Mouse (Mus musculus): Measurements from ENCODE around the gene Dennd4b. TPM values are rescaled to one million over a fixed set of nuclear protein-coding genes. Genes with fewer than 3 reads are reported as not detected.

Dennd4b gene
- 10 to 100 TPM; 31.9 to 33.4 TPM for total RNA-seq (2021)

DNA sequence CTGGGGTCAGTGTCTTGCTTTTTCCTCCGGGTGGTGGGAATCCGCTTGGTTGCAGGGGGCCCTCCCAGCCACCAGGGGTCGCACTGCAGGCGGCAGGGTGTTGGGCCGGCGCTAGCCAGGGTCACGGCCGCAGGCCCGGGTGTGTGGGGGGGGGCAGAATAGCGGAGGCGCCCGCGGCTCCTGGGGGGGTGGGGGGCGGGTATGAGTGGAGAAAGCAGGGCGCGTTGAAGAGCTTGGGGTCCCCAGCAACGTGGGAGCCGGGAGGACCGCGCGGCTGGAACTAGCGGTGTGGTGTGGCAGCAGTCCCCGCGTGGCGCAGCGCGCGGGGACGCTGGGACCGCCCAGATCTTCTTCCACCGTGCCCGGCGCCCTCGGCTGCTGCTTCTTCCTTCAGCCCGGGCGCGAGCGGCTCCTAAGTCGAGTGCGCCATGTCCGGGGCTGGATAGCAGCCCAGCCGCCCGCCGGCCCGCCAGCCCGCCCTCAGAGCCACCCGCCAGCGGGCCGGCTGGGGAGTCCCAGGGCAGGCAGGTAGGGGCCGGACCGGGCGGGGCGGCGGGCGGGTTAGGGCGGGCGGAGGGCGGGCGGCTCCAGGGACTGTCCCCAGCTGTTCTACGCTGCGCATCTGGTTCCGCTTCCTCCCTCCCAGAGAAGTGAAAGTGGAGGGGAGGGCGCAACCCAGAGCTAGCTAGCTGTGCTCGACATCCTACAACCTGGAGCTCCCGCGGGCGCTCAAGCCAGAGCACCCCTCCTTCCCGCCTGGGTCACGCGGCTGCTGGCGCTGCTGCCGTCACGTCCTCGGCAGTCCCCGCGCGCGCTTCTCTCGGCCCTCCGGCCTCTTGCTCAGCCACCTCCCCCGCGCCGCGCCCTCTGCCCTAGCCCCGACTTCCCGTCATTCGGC, at the start of gene Dennd4b:
Dennd4b (plus strand) TSS at position 152 of the 898 bp plus-strand sequence.
- intact Hi-C loops (cut with DNase I): loop anchor here (2.0 kb wide), 1 partner anchor 108 kb away; no protein-coding TSS in a partner anchor
- DNase-seq (ENCODE audit: low spot score): peak; percentile 89

DNA sequence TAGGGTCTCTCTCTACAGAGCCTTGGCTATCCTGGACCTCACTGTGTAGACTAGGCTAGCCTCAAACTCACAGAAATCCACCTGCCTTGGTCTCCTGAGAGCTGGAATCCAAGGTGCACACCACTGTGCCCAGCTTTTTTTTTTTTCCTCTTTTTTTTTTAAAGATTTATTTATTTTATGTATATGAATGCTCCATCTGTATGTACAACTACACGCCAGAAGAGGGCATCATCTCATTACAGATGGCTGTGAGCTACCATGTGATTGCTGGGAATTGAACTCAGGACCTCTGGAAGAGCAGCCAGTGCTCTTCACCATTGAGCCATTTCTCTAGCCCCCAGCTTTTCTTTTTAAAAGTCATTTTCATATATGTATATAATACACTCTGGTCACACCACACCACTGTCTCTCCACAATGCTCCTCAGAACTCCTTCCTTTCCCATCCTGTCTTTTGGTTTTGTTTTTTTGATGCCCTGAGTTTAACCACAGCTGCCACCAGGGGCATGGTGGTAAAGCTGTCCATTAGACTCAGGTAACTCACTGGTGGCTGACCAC, 49.1 kb upstream of the Dennd4b start:
- no peak for DNase-seq (ENCODE audit: low spot score)
- intact Hi-C loops (cut with DNase I): no loop called here

DNA sequence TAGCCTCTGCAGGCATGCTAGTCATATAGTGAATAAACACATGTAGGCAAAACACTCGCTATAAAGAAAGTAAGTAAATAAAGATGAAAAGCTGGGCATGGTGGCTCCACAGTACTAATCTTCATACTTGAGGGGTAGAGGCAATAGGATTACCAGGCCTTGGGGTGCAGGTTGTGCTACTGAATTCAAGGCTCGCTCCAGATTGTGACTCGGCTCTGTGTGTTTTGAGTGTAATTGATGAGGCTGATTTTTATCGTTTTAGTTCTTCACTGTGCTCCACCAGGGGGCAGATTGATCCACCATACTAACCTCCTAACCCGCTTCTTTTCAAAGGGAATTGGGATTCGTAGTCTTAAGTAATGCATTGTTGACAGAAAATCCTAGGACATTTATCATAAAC, 44.9 kb upstream of the Dennd4b start:
- intact Hi-C loops (cut with DNase I): loop anchor here (1.0 to 5.0 kb wide), 2 partner anchors 42 to 153 kb away; no protein-coding TSS in a partner anchor
- no peak for DNase-seq (ENCODE audit: low spot score)

DNA sequence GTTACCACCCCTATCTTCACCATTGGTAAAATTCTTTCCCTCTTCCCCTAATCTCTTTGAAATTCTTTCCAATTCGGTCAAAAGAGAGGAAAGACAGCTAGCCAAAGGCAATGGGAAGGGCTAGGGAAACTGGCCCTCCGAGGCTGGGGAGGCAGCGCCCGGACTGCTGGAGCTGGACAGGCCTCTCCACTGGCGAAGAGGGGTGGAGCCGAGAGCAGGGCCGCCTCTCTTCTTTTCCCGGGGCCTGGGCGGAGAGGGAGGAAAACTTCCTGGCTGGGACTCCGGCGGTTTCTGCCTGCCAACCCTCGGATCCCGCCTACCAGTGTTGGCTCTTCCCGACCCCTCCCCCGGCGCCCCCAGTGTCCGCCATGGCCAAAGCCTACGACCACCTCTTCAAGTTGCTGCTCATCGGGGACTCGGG, 44.4 kb upstream of the Dennd4b start:
- DNase-seq (ENCODE audit: low spot score): peak; percentile 79
- intact Hi-C loops (cut with DNase I): loop anchor here (1.0 to 5.0 kb wide), 2 partner anchors 42 to 153 kb away; no protein-coding TSS in a partner anchor

DNA sequence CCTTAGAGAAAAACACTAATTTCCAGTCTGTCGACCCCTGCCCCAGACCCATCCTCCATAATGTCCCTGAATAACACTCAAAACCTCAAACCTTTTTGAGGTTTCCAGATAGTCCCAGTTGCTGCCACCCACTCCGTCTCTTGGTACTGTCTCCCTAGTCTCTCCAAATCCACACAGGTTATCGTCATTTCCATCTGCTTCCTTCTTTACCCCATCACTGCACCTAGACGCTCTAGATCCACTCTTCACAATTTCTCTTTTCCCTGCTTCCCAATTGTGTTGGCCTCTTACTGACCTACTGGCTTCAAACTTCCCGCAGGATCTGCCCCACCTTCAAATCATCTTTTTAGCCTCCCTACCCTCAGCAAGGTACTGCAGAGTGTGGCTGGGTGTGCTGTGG, 43.9 kb upstream of the Dennd4b start:
- intact Hi-C loops (cut with DNase I): loop anchor here (5.0 kb wide), 1 partner anchor 41 kb away; no protein-coding TSS in a partner anchor
- DNase-seq (ENCODE audit: low spot score): no peak

DNA sequence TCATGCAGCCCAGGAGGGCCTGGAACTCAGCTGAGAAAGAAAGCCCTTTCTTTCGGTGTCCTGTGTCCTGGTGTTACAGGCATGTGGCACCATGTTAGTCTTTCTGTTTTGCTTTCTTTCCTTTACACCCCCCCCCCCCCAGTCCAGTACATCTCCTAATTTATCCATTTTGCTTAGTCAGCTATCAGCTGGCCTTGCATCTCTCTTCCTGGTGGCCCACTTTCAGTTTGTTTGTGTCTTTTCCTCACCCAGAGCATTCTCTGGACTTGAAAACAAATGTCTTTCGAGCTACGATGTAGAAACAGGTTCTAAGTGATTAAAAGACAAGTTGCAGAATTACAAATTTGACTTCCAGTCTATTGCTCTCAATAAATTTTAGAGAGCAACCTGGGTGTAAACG, 42.5 kb upstream of the Dennd4b start:
- no peak for DNase-seq (ENCODE audit: low spot score)
- intact Hi-C loops (cut with DNase I): loop anchor here (5.0 kb wide), 1 partner anchor 40 kb away; no protein-coding TSS in a partner anchor

DNA sequence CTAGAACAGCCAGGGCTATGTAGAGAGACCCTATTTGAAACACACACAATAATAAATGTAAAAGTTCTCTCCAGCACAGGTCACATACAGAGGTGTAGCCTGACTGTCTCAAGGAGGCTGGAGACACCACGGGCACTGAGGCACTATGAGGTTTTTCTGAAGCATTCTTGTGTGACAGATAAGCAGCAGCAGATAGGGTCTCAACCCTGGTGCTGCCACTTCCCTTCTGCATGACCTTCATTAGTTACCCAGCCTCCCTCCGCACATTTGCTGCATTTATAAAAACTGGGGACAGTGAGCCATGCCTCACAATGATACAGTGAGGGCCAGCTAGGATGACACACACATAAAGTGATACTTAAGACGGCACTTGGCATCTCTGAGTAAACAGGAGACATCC, 42.0 kb upstream of the Dennd4b start:
- DNase-seq (ENCODE audit: low spot score): no peak
- intact Hi-C loops (cut with DNase I): loop anchor here (5.0 kb wide), 1 partner anchor 39 kb away; no protein-coding TSS in a partner anchor

DNA sequence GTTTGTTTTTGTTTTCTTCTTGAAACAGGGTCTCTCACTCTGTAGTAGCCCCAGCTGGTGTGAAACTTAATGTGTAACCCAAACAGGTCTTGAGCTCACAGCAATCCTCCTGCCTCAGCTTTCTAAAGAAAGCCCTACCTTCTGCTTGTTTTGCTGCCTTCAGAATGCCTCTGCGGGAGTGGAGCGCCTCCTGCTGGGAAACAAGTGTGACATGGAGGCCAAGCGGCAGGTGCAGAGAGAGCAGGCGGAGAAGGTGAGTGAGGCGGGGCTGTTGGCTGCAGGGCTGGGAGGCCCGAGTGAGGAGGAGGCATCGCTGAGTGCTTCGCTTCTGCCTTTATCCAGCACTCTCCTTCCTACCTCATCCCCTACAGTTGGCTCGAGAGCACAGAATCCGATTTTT, 40.7 kb upstream of the Dennd4b start:
- intact Hi-C loops (cut with DNase I): loop anchor here (5.0 kb wide), 1 partner anchor 38 kb away; no protein-coding TSS in a partner anchor

DNA sequence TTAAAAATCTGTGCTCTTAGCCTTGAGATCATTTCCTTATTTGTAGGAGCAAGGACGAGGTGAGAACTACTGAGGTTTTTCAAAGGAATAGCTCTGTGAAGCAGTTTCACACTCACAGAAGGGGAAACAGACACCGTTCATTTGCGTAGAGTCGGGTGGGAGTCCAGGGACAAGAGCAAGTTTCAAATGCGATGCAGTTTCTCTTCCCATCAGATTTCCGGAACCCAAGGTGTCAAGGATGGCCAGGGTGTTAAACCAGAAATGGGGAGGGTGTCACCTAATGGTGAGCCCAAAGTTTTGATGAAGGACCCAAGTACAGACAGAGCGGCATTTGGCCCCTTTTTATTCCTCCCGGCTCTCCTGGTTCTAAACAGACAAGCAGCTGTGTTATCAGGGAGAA, 33.9 kb upstream of the Dennd4b start:
- intact Hi-C loops (cut with DNase I): no loop called here
- DNase-seq (ENCODE audit: low spot score): no peak

More for the DNA sequence above, 40.7 kb upstream of the Dennd4b start:
- DNase-seq (ENCODE audit: low spot score): no peak

DNA sequence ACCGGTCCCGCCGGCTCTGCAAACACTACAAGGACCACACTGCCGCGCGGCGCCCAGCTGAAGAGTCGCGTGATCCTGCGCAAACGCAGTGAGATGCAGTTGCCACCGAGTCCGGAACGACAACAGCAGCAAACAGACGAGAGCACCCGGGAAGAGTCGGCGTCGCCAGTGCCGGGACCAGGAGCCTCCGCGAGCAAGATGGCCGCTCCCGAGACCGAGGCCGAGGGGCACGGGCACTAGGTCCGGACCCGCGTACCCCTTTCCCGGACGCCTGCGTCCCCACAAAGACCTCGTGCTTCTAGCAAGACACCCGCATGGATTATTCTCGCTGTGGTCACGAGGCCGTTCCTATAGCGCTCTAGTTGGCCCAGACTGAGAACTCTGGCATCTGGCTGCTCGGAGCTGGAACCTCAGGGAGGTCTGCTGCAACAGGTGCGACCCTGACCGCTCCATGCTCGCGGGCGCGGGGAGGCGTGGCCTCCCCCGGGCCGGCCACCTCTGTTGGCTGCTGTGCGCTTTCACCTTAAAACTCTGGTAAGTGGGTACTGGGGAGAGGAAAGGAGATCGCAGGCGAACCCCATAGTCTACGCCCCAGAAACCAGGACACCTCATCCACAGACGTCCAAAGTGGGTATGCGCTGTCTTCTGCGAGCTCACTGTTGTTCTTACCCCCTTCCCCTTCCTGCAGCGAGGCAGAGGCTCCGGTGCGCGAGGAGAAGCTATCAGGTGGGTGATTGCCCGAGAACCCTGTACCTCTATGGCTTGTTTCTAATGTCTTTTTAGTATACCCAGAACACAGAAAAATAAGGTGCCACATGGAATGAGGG, 33.3 kb upstream of the Dennd4b start, which contains the start of gene Jtb:
Jtb (plus strand) TSS at position 91 of the 827 bp plus-strand sequence.
- DNase-seq (ENCODE audit: low spot score): peak; percentile 87
- intact Hi-C loops (cut with DNase I): no loop called here

DNA sequence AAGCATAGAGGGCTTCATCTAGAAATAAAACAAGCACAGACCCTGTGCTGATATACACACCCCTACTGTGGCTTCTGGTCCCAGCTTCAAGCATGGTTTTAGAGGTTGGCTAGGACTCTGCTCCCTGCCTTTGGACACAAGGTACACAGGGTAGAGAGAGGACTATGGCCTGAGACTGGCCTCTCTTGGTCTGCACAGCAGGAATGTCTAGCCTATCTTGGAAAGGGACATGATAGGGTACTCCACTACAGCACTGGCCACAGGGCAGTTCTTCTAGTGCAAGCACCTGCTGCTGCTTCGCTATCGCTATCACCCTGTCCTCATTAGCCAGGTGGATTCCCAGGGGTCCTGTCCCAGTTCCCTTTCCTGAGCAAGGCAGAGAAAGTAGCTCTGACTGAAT, 23.7 kb upstream of the Dennd4b start:
- DNase-seq (ENCODE audit: low spot score): no peak
- intact Hi-C loops (cut with DNase I): no loop called here

DNA sequence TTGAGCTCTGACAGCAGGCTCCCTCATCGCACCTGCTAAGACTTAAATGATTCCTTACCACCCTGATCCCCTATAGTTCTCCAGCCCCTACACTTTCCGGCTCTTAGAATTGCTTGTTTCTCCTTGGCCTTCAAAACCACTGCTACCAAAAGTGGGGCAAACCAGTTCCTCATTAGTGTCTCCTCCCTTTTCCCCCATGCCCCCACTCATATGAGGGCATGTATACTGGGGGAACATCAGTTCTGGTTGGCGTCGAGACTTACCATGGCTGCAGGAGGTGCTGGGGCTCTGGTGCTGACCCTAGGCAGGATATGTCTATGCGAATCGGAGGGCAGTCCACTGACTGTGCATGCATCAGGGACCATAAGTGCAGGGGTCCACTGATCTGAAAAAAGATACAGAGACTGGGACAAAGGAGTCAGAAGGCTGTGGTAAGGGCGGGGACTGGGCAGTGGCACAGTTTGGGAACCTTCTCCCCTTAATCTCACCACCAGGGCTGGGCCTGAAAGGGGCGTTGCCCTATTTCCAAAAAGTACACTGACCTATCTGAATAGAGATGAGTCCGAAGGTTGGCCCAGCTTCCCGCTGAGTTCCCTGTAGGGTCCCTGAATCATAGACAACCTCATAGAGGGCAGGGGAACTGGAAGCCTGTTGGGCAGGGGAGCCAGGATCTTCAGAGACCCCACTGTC, 23.2 kb upstream of the Dennd4b start:
- no peak for DNase-seq (ENCODE audit: low spot score)
- intact Hi-C loops (cut with DNase I): no loop called here

DNA sequence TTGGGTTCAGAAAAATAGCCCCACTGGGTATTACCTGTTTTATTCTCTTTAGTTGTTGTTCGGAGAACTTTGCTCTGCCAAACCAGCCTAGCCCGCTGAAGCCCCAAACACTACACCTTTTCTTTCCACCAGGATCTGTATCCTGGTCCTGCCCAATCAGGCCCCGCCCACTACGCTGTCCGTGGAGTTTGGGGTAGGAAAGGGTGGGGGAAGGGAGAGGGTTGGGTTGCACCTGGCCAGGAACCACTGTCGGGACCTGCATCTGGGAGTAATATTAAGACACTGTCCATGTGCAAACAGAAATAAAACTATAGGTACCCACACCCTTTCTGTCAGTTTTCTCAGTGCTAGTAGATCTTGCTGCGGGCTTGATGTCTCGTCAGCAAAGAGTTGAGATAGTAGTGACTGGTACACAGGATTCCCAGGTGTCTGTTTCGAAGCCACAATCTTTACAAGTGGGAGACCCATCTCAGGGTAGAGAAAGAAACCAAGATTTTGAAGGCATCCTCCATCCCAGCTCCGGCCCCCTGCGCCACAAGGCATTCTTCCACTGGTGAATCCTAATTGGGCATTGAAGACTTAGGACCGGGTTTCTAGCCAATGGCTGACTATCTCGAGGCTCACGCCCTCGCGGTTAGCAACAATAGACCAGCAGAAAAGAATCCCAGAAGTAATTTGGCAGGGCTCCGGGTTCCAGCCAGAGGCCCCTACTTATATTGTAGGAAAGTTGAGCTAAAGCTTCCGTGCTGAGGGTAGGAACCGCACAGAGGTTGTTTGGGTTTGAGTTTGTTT, 21.8 kb upstream of the Dennd4b start, which contains the start of gene Creb3l4:
Creb3l4 (minus strand) TSS at position 529 of the 792 bp plus-strand sequence.
- intact Hi-C loops (cut with DNase I): no loop called here
- no peak for DNase-seq (ENCODE audit: low spot score)

DNA sequence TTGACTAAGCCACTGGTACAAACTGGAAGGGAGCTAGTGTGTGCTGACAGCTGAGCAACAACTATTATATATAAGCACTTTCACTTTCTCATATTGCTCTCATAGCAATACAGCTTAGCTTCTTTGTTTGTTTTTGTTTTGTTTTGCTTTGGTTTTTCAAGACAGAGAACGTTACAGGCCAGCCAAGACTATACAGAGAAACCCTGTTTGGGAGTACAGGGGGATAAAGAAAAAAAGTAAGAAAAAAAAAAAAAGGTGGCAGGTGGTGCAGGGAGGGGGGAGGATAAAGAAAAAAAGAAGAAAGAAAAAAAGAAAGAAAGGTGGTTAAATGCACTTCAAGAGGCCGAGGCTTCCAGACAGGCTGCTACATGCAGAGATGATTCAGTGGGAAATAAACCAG, 19.6 kb upstream of the Dennd4b start:
- DNase-seq (ENCODE audit: low spot score): no peak
- intact Hi-C loops (cut with DNase I): no loop called here

DNA sequence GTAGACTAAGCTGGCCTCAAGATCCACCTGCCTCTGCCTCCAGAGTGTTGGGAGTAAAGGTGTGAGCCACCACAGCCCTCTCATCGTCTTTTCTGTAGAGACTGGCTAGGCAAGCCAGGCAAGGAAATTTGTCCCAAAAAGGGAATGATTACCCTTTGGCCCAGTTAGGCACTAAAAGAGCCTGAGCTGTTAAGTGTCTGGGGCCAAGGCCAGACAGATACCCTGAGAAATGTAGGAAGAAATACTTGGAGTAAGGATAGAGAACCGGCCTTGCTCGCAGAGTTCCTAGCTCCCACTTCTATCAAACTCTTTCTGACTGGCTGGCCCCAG, 17.4 kb upstream of the Dennd4b start:
- no peak for DNase-seq (ENCODE audit: low spot score)
- intact Hi-C loops (cut with DNase I): no loop called here

DNA sequence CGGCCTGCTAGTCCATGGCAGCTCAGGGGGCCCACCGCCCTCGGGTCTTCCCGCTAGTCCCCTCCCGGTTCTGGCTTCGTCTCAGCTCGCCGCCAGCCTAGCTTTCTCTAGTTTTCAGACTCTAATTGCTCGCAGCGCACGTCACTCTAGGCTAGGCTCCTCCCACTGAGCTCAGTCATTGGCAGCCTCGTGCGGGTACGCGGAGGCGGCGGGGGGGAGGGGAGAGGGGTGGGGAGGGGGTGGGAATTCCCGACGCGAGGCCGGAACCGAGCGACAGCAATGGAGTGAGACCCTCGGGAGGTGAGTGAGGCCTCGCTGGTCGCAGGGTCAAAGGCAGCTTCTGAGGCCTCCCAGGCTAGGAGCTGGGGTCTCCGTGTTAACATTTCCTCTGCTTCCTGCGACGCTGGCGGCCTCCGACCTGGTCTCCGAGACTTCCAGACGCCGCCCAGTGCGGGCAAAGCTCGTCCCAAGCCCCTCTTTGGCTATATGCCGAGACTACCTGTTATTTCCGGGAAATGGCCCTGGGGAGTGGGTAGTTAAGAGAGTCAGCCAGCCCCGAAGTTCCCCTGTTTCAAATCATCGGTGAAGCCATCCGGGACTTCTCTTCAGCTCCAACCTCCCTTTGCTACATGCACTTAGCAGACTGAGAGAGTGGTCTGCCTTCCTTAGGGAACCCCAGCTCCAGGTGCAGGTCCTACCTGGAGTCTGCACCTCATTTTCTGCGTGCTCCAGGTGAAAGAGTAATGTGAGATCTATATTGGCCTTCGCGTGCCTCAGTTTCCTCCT, 16.8 kb upstream of the Dennd4b start, which contains the start of gene Slc39a1:
Slc39a1 (plus strand) TSS at position 213 of the 786 bp plus-strand sequence.
- intact Hi-C loops (cut with DNase I): no loop called here
- DNase-seq (ENCODE audit: low spot score): peak; percentile 92

DNA sequence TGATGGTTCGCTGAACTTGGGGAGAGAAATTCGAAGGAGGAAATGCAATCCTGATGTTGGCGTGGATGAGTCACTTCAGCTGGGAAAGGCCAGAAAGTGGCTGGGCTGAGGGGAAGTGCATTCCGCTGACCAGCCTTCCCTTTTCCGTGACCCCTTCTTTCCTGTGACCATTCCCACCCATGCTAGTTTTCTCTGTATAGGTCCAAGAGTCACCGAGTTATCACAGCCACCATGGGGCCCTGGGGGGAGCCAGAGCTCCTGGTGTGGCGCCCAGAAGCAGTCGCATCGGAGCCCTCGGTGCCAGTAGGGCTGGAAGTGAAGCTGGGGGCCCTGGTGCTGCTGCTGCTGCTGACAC, 16.3 kb upstream of the Dennd4b start:
- intact Hi-C loops (cut with DNase I): no loop called here
- DNase-seq (ENCODE audit: low spot score): peak; percentile 45

DNA sequence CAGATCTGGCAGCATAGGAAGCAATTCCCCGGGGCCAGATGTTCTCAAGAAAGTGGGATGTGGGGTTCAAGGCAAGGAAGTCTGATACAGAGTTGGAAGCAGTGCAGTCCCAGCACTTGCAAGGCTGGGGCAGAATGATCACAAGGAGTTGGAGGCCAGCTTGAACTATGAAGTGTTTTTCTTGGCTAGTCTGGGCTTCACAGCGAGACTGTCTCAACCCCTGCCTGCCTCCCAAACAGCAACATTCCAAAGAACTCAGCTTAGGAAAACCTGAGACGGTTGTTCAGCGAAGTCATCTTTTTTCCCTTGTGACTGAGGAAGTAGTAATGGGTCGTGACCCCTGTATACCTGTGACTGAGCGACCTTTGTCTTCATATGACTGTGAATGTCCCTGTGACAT, 14.2 kb upstream of the Dennd4b start:
- intact Hi-C loops (cut with DNase I): no loop called here

More for the DNA sequence above, 14.2 kb upstream of the Dennd4b start:
- no peak for DNase-seq (ENCODE audit: low spot score)

All from heart, postnatal 25 days (tissue).